Mouse (Mus musculus) heart, embryonic 11.5 days (tissue): ENCODE measurements around the gene Sgpl1. TPM values are rescaled to one million over a fixed set of nuclear protein-coding genes. Genes with fewer than 3 reads are reported as not detected.
A peak's percentile ranks its signal among the peaks of the same experiment; 100 is the strongest.

ENCODE experiments used
- ATAC-seq: fragments of 200-750 bp; cut with Nextera tagmentation; replicated peaks from 2 replicates; pipeline ENCODE4 v1.8.0; 2017; ENCODE audit warnings: moderate library complexity; ENCODE audit not compliant: insufficient number of reproducible peaks, low FRiP score, low TSS enrichment
- H3K27ac ChIP-seq: fragments of 300-500 bp; sonication (generic); 2 replicates; pipeline ENCODE4 v1.5.1; 2014; ENCODE audit warnings: mild to moderate bottlenecking, low read depth, low read length
- H3K27me3 ChIP-seq: fragments of 300-500 bp; sonication (generic); 2 replicates; pipeline ENCODE4 v1.6.1; 2014; ENCODE audit warnings: mild to moderate bottlenecking, low read length, mixed read lengths; ENCODE audit not compliant: control insufficient read depth, insufficient read depth
- H3K36me3 ChIP-seq: fragments of 300-500 bp; sonication (generic); 2 replicates; pipeline ENCODE4 v1.6.1; 2014; ENCODE audit warnings: mild to moderate bottlenecking, low read length, moderate library complexity, mixed read lengths; ENCODE audit not compliant: control insufficient read depth, insufficient read depth
- H3K4me1 ChIP-seq: fragments of 300-500 bp; sonication (generic); 2 replicates; pipeline ENCODE4 v1.6.1; 2014; ENCODE audit warnings: low read length; ENCODE audit not compliant: control insufficient read depth, insufficient read depth
- H3K4me2 ChIP-seq: fragments of 300-500 bp; sonication (generic); 2 replicates; pipeline ENCODE4 v1.6.1; 2014; ENCODE audit warnings: mild to moderate bottlenecking, moderate library complexity
- H3K4me3 ChIP-seq: fragments of 300-500 bp; sonication (generic); 2 replicates; pipeline ENCODE4 v1.5.1; 2014; ENCODE audit warnings: low read depth, low read length
- H3K9ac ChIP-seq: fragments of 300-500 bp; sonication (generic); 2 replicates; pipeline ENCODE4 v1.6.1; 2014; ENCODE audit warnings: mild to moderate bottlenecking, low read depth, low read length, moderate library complexity
- H3K9me3 ChIP-seq: fragments of 300-500 bp; sonication (generic); replicated peaks from 2 replicates; pipeline ENCODE4 v1.6.1; 2016; ENCODE audit warnings: low read length; ENCODE audit not compliant: control insufficient read depth
- WGBS: fragments of 180-500 bp; shearing (Covaris S2); extraction: QIAGEN DNeasy Blood & Tissue Kit; methylation state at CpG from one replicate; pipeline ENCODE4 v1.1.7; 2014; ENCODE audit not compliant: insufficient replicate concordance; 5-methylcytosine and 5-hydroxymethylcytosine counted together
- polyA plus RNA-seq: library from polyadenylated mRNA; unstranded; fragments of >200 nt; fragmentation: Nextera tagmentation; extraction: Ambion mirVana; gene quantifications from 2 replicates; pipeline ENCODE4 v1.2.1, GENCODE M21; 2014

Sgpl1 gene
- polyA plus RNA-seq, result 32.6 and 41.8 TPM in 2 replicates

- Histone ChIP-seq H3K27ac (peak within 1 kb of the TSS; percentile 87), H3K4me2 (peak within 1 kb of the TSS; percentile 93), H3K4me3 (peak within 1 kb of the TSS; percentile 80), H3K9ac (peak within 1 kb of the TSS; percentile 74), H3K36me3 (no peaks in the 10 kb centered on the region), H3K27me3 (no peaks in the 10 kb centered on the region), H3K4me1 (peaks cover 4% of the 10 kb centered on the region; the same call in 1 of the 2 replicates), H3K9me3 (no peaks in the 10 kb centered on the region)
- WGBS, result 2% methylated on average over 71 of the region's 82 CpGs
- ATAC-seq, result peak; percentile 82
Measured at GRCm38 (mm10) chr10:61147157-61148040, at the start of gene Sgpl1. Gene Sgpl1 (minus strand): TSS chr10:61147703.

- no peak overlapping the region for H3K4me2 ChIP-seq
- 0 out of 2 replicates have a peak, but pooled peaks cover 5% of the 10 kb centered on the region for H3K27me3 ChIP-seq
- no peak overlapping the region for H3K9ac ChIP-seq
- H3K4me1 ChIP-seq, result no peaks in the 10 kb centered on the region
- no peaks in the 10 kb centered on the region for H3K9me3 ChIP-seq
- ATAC-seq, result no peak
- H3K4me3 ChIP-seq, result no peak overlapping the region
- no peaks in the 10 kb centered on the region for H3K36me3 ChIP-seq
- WGBS, result 73% methylated on average over 5 of the region's 5 CpGs
- H3K27ac ChIP-seq, result no peak overlapping the region
Measured at GRCm38 (mm10) chr10:61195718-61196291, 48.3 kb upstream of the Sgpl1 start.

- 68% methylated on average over 8 of the region's 8 CpGs for WGBS
- H3K9ac ChIP-seq, result no peak overlapping the region
- 0 out of 2 replicates have a peak, but pooled peaks cover 5% of the 10 kb centered on the region for H3K27me3 ChIP-seq
- no peaks in the 10 kb centered on the region for H3K9me3 ChIP-seq
- no peak overlapping the region for H3K4me3 ChIP-seq
- ATAC-seq, result no peak
- H3K4me1 ChIP-seq, result no peaks in the 10 kb centered on the region
- H3K27ac ChIP-seq, result no peak overlapping the region
- no peaks in the 10 kb centered on the region for H3K36me3 ChIP-seq
- no peak overlapping the region for H3K4me2 ChIP-seq
Measured at GRCm38 (mm10) chr10:61195216-61195615, 47.7 kb upstream of the Sgpl1 start.

- Histone ChIP-seq H3K27ac (no peak overlapping the region), H3K27me3 (0 out of 2 replicates have a peak, but pooled peaks cover 5% of the 10 kb centered on the region), H3K4me2 (no peak overlapping the region), H3K9ac (no peak overlapping the region), H3K9me3 (no peaks in the 10 kb centered on the region), H3K36me3 (no peaks in the 10 kb centered on the region), H3K4me1 (no peaks in the 10 kb centered on the region), H3K4me3 (no peak overlapping the region)
- no peak for ATAC-seq
- WGBS, result 77% methylated on average over 9 of the region's 9 CpGs
Measured at GRCm38 (mm10) chr10:61194611-61195010, 47.1 kb upstream of the Sgpl1 start.

GRCm38 (mm10) chr10:61188010-61188409 is 40.5 kb upstream of the Sgpl1 start:
- no peak overlapping the region for H3K4me2 ChIP-seq
- WGBS, result 60% methylated on average over 3 of the region's 3 CpGs

GRCm38 (mm10) chr10:61187001-61187400 is 39.5 kb upstream of the Sgpl1 start:
- Histone ChIP-seq H3K9ac (no peak overlapping the region), H3K4me1 (no peaks in the 10 kb centered on the region), H3K9me3 (no peaks in the 10 kb centered on the region), H3K4me2 (no peak overlapping the region), H3K36me3 (no peaks in the 10 kb centered on the region), H3K27me3 (peaks cover 7% of the 10 kb centered on the region), H3K4me3 (no peak overlapping the region), H3K27ac (no peak overlapping the region)
- WGBS, result 71% methylated on average over 3 of the region's 3 CpGs
- no peak for ATAC-seq

More at GRCm38 (mm10) chr10:61188010-61188409, 40.5 kb upstream of the Sgpl1 start:
- Histone ChIP-seq H3K9ac (no peak overlapping the region), H3K27ac (no peak overlapping the region), H3K4me3 (no peak overlapping the region), H3K9me3 (no peaks in the 10 kb centered on the region), H3K4me1 (no peaks in the 10 kb centered on the region), H3K36me3 (no peaks in the 10 kb centered on the region), H3K27me3 (peaks cover 7% of the 10 kb centered on the region)
- no peak for ATAC-seq

- no peaks in the 10 kb centered on the region for H3K36me3 ChIP-seq
- peaks cover 2% of the 10 kb centered on the region; the same call in 1 of the 2 replicates for H3K4me1 ChIP-seq
- H3K27me3 ChIP-seq, result peaks cover 22% of the 10 kb centered on the region
- H3K4me3 ChIP-seq, result no peak overlapping the region
- H3K9ac ChIP-seq, result no peak overlapping the region
- no peak overlapping the region for H3K4me2 ChIP-seq
- no peaks in the 10 kb centered on the region for H3K9me3 ChIP-seq
- no peak overlapping the region for H3K27ac ChIP-seq
- WGBS, result 71% methylated on average over 6 of the region's 6 CpGs
- no peak for ATAC-seq
Measured at GRCm38 (mm10) chr10:61179927-61180326, 32.4 kb upstream of the Sgpl1 start.

- WGBS, result 76% methylated on average over 8 of the region's 8 CpGs
- Histone ChIP-seq H3K9me3 (no peaks in the 10 kb centered on the region), H3K4me1 (peaks cover 2% of the 10 kb centered on the region; the same call in 1 of the 2 replicates), H3K4me2 (no peak overlapping the region), H3K27ac (no peak overlapping the region), H3K4me3 (no peak overlapping the region), H3K36me3 (no peaks in the 10 kb centered on the region), H3K27me3 (peaks cover 20% of the 10 kb centered on the region), H3K9ac (no peak overlapping the region)
- no peak for ATAC-seq
Measured at GRCm38 (mm10) chr10:61178687-61179086, 31.2 kb upstream of the Sgpl1 start.
